Mouse (Mus musculus) kidney, postnatal 4 days (tissue): ENCODE measurements around the gene Frmd4a.
"Not testable (repeated sequence)": the region's sequence is repeated elsewhere in the genome, so short reads cannot be mapped to it uniquely, and the experiment has no call there.

Experiments
- DNase-seq, 2 experiments: peaks; one replicate each; pipeline ENCODE4 v3.0.0; 2021; ENCODE audit warnings: mixed read lengths in 2 of 2

Frmd4a gene

DNA sequence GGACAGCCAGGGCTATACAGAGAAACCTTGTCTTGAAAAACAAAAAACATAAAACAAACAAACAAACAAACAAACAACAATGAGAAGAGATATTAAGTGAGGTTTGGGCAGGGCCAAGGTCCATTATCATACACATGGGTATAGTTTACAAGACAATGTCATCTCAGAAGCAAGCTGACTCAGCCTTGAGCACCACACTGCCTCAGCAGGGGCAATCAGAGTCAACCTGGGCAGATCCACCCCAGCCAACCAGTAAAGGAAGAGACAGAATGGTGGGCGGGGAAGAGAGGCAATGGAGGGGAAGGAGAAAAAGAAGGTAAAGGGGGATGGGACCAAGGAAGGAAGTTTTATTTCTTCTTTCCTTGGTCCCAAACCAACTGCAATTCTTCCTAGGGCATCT is 276.2 kb downstream of the Frmd4a start:
- no peak for DNase-seq

DNA sequence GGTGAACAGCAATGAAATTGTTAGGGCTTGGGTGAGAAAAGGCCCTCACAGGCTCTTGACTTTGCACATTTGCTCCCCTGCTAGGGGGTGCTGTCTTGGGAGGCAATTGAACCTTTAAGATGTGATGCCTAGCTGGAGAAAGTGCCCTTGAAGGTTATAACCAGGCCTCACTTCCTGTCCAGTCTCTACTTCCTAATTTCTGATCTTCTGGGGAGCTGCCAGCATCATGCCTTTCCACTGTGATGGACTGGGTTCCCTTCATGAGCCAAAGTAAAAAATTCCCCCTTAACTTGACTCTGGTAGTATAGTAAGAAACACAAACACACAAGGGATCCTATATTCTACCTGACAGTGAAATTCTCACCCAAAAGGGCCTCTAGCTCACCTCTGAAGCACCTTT is 278.1 kb downstream of the Frmd4a start:
- DNase-seq = no peak

DNA sequence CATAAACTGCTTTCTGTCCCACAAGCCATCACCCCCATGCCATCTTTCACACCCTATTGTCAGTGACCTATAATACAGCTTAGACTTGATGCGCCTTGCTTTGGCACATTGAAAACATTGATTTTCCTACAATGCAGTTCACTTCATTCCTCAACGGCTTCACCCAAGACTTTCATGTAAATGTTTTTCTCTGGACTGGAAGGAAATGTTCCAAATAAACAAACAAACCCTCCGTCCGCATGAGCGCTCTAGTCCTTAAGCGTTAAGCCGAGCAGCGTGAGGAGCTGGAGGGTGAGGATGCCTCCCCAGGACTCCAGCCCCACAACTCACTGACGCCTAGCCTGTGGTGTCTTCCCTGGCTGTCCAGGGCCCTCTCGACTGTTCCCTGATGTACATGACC is 279.4 kb downstream of the Frmd4a start:
- no peak for DNase-seq

DNA sequence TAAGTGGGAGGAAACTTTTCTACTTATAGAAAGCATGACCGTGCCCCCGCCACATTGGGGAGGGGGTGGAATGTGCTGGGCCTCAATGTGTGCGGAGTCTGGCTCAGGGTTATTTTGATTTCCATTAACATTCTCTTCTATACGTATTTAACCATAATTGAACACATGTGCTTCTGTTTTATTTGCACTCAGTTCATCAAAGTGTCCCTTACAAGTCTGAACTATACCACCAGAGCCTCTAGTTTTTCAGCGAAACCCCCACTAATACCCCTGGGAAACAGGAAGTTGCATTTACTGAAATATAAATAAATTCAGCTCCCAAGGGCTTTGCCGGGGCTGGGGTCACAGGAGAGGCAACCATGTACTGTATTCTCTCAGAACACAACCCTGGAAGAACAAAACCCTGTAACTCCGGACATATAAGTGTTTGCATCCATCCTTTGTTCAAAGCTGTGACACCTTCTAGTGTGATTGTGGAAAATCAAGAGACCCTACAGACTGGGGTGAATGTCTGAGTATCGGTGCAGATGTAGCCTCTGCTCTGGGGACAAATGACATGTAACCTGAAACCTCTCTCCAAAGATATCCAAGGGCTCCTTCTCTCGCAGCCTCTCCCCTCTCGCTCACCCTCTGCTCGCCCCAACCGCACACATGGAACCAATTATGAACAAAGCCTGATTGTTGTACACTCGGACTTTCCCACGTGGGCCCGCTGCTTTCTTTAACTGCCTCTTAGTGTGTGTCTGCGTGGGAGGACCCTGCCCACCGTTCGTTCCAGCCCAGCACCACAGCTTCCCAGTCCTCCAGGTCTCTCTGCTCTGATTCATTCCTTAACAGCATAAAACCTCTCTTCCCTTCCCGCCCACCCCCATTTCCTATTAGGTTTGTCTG is 281.1 kb downstream of the Frmd4a start:
- DNase-seq = peak; percentile 52 to 66

DNA sequence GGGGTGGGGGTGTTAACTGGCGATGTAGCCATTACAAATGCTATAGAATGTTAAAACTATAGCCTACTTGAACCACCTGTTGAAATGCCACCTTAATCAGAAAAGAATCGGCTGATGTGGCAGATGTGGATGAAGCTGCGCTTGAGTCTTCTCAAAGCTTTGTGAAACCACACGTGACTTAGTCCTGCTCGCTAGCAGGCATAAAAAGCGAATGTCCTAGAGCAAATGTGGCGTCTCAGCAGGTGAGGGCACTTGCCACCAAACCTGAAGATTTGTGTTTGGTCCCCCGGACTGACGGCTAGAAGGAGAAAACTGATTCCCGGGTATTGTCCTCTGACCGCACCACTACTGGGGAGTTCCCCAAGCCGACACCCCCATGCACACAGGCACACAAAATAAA is 282.1 kb downstream of the Frmd4a start:
- no peak for DNase-seq

DNA sequence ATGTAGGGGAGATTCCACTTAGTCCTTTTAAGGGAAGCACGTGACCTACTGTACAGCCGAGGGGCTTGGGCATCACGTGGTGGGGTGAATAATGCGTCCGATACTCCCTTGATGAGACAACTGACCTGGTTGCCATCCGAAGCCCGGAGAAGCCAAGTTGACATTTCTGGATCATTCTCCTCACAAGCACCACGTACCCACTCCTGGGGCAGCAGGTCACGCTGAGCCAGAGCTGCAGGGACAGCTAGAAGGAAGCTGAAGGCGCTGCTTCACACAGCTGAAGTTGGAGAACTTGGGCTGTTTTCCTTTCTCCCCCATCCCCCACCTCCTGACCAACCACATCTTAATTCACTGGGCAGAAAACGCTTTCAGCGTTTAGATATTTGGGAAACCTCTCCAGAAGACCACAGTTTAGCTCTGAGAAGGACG is 282.9 kb downstream of the Frmd4a start:
- peak; percentile 57 to 67 for DNase-seq

DNA sequence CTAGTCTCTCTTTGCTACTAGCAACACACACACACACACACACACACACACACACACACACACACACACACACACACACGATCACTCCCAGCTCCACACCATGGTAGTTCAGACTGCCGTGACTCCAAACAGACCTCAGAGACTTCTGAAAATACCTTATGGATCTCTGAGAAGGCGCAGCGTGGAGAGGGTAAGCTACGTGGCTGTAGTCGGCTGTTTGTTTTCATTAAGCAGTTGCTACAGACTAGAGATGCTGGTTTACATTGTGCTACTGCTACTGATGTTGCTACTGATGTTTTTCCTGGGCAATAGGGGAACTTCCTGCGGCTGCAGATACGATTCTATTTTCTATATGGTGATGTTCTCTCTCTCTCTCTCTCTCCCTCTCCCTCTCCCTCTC is 283.3 kb downstream of the Frmd4a start:
- DNase-seq = no peak

DNA sequence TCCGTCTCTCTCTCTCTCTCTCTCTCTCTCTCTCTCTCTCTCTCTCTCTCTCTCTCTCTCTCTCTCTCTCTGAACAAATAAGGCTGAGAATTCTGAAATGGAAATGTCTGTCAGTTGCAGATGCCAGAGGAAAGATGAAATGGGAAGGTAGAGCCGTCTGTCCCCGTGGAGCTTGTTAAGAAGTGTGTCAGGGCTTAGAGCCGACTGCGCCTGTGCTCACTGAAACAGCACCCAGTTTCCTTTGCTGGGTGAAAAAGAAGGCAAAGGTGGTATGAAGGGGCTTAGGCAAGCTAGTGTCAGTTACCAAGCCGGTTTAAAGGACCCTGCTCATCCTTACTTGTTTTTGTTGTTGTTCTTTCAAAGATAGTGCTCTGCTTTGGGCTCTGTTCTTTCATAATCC is 283.7 kb downstream of the Frmd4a start:
- peak in 1 of 2 experiments; percentile 16 for DNase-seq

DNA sequence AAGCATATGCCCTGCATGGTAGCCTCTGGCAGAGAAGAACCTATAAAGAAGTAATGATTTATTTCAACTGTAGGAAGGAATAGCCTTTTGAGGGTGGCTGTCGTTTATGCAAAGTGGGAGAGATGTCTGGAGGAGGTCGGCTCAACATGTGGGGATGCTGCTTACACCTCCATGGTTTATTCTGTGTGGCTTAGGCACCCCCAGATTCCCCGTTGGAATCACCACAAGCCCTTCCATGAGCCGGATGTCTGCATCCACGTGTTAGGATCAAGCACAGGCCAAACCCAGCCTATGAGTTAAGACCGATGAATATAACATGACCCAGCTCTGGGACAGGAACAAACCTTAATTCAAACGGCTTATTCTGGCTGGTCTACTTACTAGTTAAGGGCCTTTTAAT is 284.2 kb downstream of the Frmd4a start:
- DNase-seq = no peak

DNA sequence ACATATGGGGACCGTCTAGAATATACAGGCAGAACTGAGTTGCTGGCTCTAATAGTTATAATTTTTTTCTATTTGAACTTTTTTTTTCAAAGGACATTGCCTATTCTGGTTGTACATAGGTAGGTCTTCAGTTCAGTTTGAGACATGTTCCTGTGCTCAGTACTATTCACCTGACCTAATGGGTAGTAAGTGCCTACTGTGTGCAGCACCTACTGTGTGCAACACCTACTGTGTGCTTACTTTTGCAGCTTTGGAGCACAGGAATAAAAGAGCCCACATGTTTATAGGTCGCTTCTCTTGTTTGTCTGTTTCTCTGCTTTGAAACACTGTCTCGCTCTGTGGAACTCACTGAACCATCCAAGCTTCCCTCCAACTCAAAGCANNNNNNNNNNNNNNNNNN is 284.6 kb downstream of the Frmd4a start:
- DNase-seq = no peak

DNA sequence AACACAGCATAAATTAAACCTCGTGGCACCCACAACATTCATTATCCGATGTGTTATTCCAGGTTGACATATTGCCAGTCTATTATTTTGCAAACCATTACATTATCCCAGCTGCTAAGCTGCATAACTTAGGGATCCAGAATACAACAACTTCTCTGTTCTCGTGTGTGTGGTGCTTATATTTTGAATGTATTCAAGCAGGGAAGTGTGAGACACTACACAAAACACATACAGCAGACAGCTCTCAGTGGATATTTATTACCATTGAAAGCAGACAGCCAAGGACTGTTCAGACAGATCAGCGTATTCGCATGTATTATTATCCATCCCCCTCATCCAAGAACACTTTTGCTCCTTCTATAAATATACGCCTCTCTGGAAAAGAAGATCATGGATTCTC is 289.6 kb downstream of the Frmd4a start:
- no peak for DNase-seq

DNA sequence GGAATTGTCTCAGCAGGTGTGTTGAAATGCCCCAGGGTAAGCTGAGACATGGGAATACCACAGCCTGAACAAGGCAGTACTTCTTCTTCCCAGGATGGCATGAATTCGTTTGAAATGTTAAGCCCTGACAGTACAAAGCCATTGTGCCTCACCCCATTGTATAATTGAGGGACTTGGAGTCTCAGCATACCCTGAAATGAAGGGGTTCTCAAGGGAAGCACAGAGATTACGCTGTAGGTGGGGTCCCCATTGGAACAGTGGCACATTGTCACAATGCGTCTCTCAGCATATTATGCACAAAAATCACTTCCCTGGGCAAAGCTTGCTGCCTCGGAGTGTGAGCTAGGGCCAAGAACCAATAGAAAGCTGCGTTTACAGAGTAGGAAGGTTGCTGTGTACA is 297.0 kb downstream of the Frmd4a start:
- DNase-seq = no peak

DNA sequence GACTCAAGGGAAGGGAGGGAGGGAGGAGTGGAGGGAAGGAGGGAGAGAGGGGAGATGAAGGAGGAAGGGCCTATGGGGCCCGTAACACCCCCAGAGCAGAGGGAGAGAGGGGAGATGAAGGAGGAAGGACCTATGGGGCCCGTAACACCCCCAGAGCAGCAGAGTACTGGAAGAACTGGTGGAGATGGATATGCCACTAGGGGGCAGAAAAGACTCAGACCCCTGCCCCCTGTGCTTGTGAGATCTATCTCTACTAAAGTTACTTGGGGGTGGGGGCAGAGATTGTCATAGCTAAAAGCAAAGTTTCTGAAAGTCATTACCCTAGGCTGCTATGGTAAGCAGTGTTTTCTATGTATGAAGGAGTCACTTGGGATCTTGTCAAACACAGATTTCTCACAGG is 299.1 kb downstream of the Frmd4a start:
- DNase-seq = no peak

DNA sequence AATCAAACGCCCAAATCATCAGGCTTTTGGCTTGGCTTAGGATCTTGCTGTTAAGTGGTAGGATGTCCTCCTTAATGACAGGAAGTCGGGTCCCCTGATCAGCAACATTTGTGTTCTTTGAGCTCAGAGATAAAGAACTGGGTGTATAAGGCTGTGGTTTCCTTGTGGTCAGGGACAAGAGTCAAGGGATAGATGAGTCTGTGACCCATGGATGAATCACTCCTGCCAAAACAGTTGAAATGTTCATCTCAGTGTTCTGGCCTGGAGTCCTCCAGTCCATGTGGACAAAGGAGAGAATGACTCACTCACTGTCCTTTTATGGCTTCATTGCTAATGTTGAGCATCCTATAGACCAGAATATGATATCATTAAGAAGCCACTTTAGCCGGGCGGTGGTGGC is 300.6 kb downstream of the Frmd4a start:
- DNase-seq = no peak

DNA sequence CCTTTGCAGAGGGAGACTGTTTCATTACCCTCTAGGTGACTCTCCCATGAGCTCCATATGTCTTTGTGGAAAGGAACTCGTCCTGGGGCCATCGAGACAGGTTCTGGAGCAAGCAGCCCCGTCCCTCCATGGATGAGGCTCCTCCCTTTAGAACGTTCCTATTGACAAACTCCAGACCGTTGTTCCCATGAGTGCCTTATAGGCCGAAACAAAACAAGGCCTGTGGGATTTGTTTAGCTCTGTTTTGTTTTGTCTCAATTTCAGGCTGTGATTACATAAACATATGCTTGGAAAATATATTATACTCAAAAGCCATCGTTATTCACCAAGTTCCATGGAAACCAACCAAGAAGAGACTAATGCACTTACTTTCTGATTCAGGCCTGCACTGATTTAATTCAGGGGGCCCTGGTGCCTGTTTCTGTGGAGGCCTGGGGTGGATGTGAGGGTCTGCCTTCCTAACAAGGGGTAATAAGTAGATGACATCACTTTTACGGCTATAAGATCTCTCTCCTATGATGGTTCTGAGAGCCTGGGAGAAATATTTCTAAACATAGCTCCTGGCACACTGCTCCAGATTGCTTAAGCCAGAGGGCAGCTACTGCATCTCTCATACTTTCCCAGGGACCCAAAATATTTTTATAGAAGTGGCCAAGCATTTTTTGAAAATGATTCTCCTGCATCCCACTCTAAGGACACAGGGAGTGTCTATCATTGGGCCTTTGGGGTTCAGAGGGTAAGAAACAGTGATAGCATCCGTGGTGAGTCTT is 308.9 kb downstream of the Frmd4a start:
- no peak for DNase-seq

DNA sequence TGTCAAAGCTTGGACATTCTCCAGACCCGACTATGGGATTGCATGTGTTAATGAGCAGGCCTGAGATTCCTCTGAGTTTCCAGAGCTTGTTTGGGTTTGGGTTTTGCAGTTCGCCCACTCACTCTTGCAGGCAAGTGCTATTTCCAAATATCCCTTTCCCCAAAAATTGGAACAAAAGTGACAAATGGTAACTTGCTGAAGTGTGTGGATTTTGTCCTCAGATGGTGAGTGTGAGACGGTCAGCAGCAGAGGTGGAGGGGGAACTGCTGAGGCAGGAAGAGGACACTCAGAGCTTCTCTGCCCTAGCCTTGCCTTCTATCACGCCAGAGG is 309.5 kb downstream of the Frmd4a start:
- DNase-seq = no peak

DNA sequence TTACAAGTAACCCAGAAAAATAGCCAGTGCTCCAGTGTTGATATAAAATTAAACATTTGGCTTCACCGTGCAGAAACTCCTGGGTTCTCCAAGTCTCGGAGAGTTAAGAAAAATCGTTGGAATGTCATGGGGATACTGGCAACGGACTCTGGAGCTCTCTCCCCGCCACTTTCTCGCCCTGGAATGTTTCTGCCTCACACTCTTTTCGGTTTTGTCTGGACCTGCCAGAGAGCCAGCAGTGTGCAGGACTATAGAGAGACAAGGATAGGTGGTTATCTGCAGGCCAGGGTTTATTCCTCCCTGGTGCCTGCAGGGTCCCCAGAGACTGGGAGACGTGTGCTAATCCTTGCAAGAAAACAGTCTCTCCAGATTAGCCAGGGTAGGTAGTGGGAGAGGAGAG is 314.9 kb downstream of the Frmd4a start:
- DNase-seq = no peak

DNA sequence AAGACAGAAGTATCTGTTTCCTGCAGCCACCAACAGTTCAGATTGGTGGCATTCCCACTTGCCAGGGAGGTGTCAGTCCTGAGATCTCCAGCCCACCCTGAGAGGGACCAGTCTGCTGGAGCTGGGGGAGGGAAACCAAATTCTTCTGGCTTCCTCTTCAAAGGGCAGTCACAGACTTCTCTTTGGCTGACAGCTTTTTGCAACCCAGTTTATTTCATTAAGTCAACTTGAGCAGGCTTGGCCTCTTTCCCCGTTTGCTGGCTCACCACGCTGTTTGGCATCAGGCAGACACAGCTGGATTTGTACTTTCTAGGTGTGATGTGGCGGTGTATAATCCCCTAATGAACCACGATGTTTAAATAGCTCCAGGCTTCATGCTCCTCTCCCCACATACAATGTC is 316.7 kb downstream of the Frmd4a start:
- peak; percentile 37 to 46 for DNase-seq

DNA sequence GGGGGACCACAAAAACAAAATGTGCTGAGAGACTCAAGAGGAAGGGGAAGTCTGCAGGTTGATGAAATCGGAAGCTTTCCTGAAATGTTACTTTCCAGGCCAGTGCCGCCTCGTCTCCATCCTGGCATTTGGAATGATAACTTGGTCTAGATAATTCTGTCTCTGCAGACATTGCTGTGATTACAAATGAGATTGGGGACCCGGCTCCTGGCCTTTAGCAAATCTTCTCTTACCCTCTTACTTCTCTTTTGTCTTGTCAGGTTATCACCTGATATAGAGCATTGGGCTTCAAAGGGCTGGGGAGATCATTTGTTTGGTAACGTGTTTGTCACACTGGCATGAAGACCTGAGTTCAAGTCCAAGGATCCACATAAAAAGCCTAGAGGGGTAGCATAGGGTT is 317.4 kb downstream of the Frmd4a start:
- DNase-seq = no peak

DNA sequence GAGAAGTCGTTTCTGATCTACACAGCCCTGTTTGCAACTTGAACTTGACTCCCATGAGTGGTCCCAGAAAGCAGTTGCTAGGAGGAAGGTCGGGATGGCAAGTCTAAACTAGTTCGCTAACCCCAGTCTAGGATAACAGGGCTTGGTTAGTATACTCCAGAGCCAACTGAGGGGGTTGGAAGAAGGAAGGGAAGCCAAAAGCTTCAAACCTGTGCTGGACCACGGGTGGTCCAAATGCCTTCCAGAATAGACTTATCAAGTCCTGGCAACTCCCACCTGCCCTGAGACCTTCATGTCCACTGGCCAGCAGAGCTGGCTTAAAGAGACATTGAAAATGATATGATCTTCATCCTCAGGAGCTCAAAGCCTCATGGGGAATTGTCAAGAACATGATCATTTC is 318.4 kb downstream of the Frmd4a start:
- DNase-seq = no peak

DNA sequence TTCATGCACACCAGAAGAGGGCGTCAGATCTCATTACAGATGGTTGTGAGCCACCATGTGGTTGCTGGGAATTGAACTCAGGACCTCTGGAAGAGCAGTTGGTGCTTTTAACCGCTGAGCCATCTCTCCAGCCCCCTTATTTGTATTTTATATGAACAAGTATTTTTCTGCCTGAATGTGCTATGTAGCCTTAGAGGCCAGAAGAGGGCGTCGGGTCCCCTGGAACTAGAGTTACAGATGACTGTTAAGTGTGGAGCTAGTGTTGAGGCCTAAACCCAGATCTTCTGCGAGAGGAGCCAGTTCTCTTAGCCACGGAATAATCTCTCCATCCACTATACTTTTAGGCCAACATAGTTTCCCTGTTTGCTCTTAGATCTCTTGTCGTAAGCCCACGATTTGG is 320.8 kb downstream of the Frmd4a start:
- DNase-seq = not testable (repeated sequence)

DNA sequence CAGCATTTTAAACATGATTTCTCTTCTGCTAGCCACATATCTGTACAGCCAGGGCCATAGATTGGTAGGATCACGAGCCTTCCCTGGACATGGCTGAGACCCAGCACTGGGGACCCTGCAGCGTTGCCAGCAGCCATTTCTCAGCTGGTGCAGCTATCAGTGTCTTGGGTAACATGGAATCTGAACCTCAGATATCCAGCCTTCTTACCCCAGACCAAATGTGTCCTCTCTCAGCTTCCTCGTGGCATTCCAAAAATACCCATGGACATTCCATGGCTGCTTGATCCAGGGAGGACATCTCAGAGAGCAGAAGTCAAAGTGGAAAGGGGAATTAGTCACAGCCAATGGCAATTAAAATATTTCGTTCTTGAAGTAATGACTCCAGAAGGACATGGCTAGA is 321.6 kb downstream of the Frmd4a start:
- no peak for DNase-seq

DNA sequence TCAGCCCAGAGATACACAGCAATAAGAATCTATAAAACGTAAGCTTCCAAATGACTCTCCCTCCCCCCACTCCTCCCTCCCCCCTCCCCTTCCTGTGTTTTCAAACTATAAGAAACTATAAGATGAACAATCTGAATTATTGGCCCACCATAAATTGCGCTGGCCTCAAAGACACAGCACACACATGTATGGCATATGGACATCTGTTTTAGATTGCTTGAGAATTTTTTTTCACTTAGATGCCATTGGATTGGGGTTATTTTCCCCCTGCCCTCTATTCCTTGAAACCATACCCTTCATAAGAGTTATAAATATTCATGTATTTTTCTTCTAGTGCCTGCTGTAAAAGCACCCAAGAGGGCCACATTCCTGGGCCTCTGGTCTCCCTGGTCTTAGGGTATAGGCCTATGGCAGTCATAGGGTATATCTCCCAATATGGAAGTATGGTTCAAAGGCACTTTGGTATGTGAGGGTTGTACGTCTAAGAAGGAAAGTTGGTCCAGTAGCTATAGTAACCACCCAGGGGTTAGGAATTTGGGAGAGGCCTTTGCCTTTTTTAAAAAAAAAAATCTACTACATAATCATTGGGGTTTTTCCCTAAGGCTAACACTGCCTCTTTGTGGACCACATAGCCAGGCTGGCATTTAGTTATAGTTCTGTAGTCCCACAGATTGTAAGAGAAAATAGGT is 322.2 kb downstream of the Frmd4a start:
- DNase-seq = no peak

DNA sequence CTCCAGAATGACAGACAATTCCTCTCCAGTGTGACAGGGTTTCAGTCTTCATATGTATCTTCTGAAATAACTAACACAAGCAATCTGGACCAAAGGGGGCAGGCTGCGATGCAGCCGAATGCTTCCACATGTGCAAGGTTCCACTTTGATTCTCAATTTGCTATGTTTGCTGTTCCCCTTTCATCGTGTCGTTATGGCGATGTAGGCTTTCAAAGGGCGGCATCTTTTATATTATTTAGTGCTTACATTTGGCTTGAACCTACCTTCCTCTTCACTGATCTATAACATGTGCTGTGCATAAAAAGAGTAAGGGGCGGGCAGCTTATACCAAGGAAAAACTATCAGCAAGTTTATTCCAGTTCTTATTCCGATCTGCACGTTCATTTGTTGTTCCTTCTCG is 322.9 kb downstream of the Frmd4a start:
- no peak for DNase-seq
